Mouse (Mus musculus): ENCODE data around the gene Tmem119. TPM values are rescaled to one million over a fixed set of nuclear protein-coding genes. Genes with fewer than 3 reads are reported as not detected.
A peak's percentile ranks its signal among the peaks of the same experiment; 100 is the strongest.

Tmem119 gene
- polyA plus RNA-seq, 2 experiments: 86.0 to 107 TPM

GRCm38 (mm10) chr5:113799691-113800090 lies 625 bp downstream of the Tmem119 start:
- TF ChIP-seq POLR2A (IDR thresholded peaks at IDR 0.05; ENCODE audit: borderline replicate concordance, extremely low read depth, insufficient read depth, insufficient read length): no peak
- peak overlapping the region; percentile 74 for H3K4me2 ChIP-seq (replicated peaks; ENCODE audit: low read depth, low read length, severe bottlenecking)
- H3K27ac ChIP-seq (replicated peaks; ENCODE audit: low read depth, low read length): peak overlapping the region; percentile 90
- H3K27me3 ChIP-seq (ENCODE audit: control insufficient read depth, insufficient read depth, low read length): no peaks in the 10 kb centered on the region
- H3K4me1 ChIP-seq (ENCODE audit: control insufficient read depth, insufficient read depth, low read length): peaks cover 35% of the 10 kb centered on the region
- WGBS: 7% methylated on average over 5 of the region's 5 CpGs
- ATAC-seq (ENCODE audit: low FRiP score, low read depth): no peak; the same call in 1 of the 2 replicates
- H3K9me3 ChIP-seq (ENCODE audit: control insufficient read depth, low read length): no peaks in the 10 kb centered on the region
- peak overlapping the region; percentile 66 for H3K9ac ChIP-seq (ENCODE audit: low read depth, low read length, severe bottlenecking)
- no peak for DNase-seq (ENCODE audit: low spot score)
- peaks cover 19% of the 10 kb centered on the region for H3K36me3 ChIP-seq (ENCODE audit: control insufficient read depth, insufficient read depth, low read length)
- H3K4me3 ChIP-seq (replicated peaks; ENCODE audit: low read length): peak overlapping the region; percentile 63

- peak overlapping the region; percentile 82; the same call in 1 of the 2 replicates for H3K27ac ChIP-seq (replicated peaks; ENCODE audit: low read depth, low read length)
- no peaks in the 10 kb centered on the region for H3K27me3 ChIP-seq (ENCODE audit: control insufficient read depth, insufficient read depth, low read length)
- ATAC-seq (ENCODE audit: low FRiP score, low read depth) (no peak), DNase-seq (ENCODE audit: low spot score) (no peak)
- H3K9ac ChIP-seq (ENCODE audit: low read depth, low read length, severe bottlenecking): peak overlapping the region; percentile 66
- no peaks in the 10 kb centered on the region for H3K9me3 ChIP-seq (ENCODE audit: control insufficient read depth, low read length)
- H3K36me3 ChIP-seq (ENCODE audit: control insufficient read depth, insufficient read depth, low read length): peaks cover 31% of the 10 kb centered on the region
- H3K4me2 ChIP-seq (replicated peaks; ENCODE audit: low read depth, low read length, severe bottlenecking): peak overlapping the region; percentile 74
- H3K4me3 ChIP-seq (replicated peaks; ENCODE audit: low read length): peak overlapping the region; percentile 63
- 43% methylated on average over 9 of the region's 9 CpGs for WGBS
- H3K4me1 ChIP-seq (ENCODE audit: control insufficient read depth, insufficient read depth, low read length): peaks cover 35% of the 10 kb centered on the region
- TF ChIP-seq POLR2A (IDR thresholded peaks at IDR 0.05; ENCODE audit: borderline replicate concordance, extremely low read depth, insufficient read depth, insufficient read length): no peak
Observed at GRCm38 (mm10) chr5:113798525-113798924, 1.8 kb downstream of the Tmem119 start.

GRCm38 (mm10) chr5:113797149-113797882 lies 3.0 kb downstream of the Tmem119 start:
- Histone ChIP-seq H3K27ac (replicated peaks; ENCODE audit: low read depth, low read length) (peak overlapping the region; percentile 82), H3K27me3 (ENCODE audit: control insufficient read depth, insufficient read depth, low read length) (no peaks in the 10 kb centered on the region), H3K9ac (ENCODE audit: low read depth, low read length, severe bottlenecking) (peak overlapping the region; percentile 66), H3K4me1 (ENCODE audit: control insufficient read depth, insufficient read depth, low read length) (peaks cover 39% of the 10 kb centered on the region), H3K4me3 (replicated peaks; ENCODE audit: low read length) (peak overlapping the region; percentile 63), H3K4me2 (replicated peaks; ENCODE audit: low read depth, low read length, severe bottlenecking) (peak overlapping the region; percentile 74), H3K9me3 (ENCODE audit: control insufficient read depth, low read length) (no peaks in the 10 kb centered on the region), H3K36me3 (ENCODE audit: control insufficient read depth, insufficient read depth, low read length) (peaks cover 43% of the 10 kb centered on the region)
- ATAC-seq (ENCODE audit: low FRiP score, low read depth): no peak
- no peak for DNase-seq (ENCODE audit: low spot score)
- WGBS: 5% methylated on average over 19 of the region's 19 CpGs
- no peak for TF ChIP-seq POLR2A (IDR thresholded peaks at IDR 0.05; ENCODE audit: borderline replicate concordance, extremely low read depth, insufficient read depth, insufficient read length)

GRCm38 (mm10) chr5:113796401-113797148 lies 3.7 kb downstream of the Tmem119 start:
- Histone ChIP-seq H3K4me3 (replicated peaks; ENCODE audit: low read length) (peak overlapping the region; percentile 63), H3K9me3 (ENCODE audit: control insufficient read depth, low read length) (no peaks in the 10 kb centered on the region), H3K4me2 (replicated peaks; ENCODE audit: low read depth, low read length, severe bottlenecking) (peak overlapping the region; percentile 74), H3K4me1 (ENCODE audit: control insufficient read depth, insufficient read depth, low read length) (peaks cover 39% of the 10 kb centered on the region), H3K9ac (ENCODE audit: low read depth, low read length, severe bottlenecking) (peak overlapping the region; percentile 66; the same call in 1 of the 2 replicates), H3K27me3 (ENCODE audit: control insufficient read depth, insufficient read depth, low read length) (no peaks in the 10 kb centered on the region), H3K27ac (replicated peaks; ENCODE audit: low read depth, low read length) (peak overlapping the region; percentile 82), H3K36me3 (ENCODE audit: control insufficient read depth, insufficient read depth, low read length) (peaks cover 44% of the 10 kb centered on the region)
- 4% methylated on average over 13 of the region's 13 CpGs for WGBS
- peak; percentile 90 for DNase-seq (ENCODE audit: low spot score)
- ATAC-seq (ENCODE audit: low FRiP score, low read depth): peak; percentile 56
- TF ChIP-seq POLR2A (IDR thresholded peaks at IDR 0.05; ENCODE audit: borderline replicate concordance, extremely low read depth, insufficient read depth, insufficient read length): no peak

All from limb, embryonic 14.5 days (tissue).